Mouse (Mus musculus) liver, embryonic 16.5 days (tissue): ENCODE results near the gene Tbc1d16. TPM values are rescaled to one million over a fixed set of nuclear protein-coding genes. Genes with fewer than 3 reads are reported as not detected.

Experiments
- ATAC-seq: fragments of 200-750 bp; cut with Nextera tagmentation; 2 replicates; pipeline ENCODE4 v1.8.0; 2017; ENCODE audit warnings: low read depth, mild to moderate bottlenecking, moderate number of reproducible peaks, moderate library complexity
- H3K27ac ChIP-seq: fragments of 300-500 bp; sonication (generic); 2 replicates; pipeline ENCODE4 v1.5.1; 2014; ENCODE audit warnings: mild to moderate bottlenecking, low read length
- H3K27me3 ChIP-seq: fragments of 300-500 bp; sonication (generic); 2 replicates; pipeline ENCODE4 v1.6.1; 2014; ENCODE audit warnings: low read depth, low read length, mixed read lengths; ENCODE audit not compliant: control insufficient read depth, insufficient read depth
- H3K36me3 ChIP-seq: fragments of 300-500 bp; sonication (generic); 2 replicates; pipeline ENCODE4 v1.6.1; 2014; ENCODE audit warnings: mild to moderate bottlenecking; ENCODE audit not compliant: control insufficient read depth, insufficient read depth
- H3K4me1 ChIP-seq: fragments of 300-500 bp; sonication (generic); 2 replicates; pipeline ENCODE4 v1.6.1; 2014; ENCODE audit warnings: low read depth, low read length, mixed read lengths; ENCODE audit not compliant: control insufficient read depth
- H3K4me2 ChIP-seq: fragments of 300-500 bp; sonication (generic); 2 replicates; pipeline ENCODE4 v1.6.1; 2014; ENCODE audit warnings: low read depth, low read length, mixed read lengths
- H3K4me3 ChIP-seq: fragments of 300-500 bp; sonication (generic); 2 replicates; pipeline ENCODE4 v1.5.1; 2014; ENCODE audit warnings: low read depth, mild to moderate bottlenecking, low read length
- H3K9ac ChIP-seq: fragments of 300-500 bp; sonication (generic); 2 replicates; pipeline ENCODE4 v1.6.1; 2014; ENCODE audit warnings: low read depth, low read length
- H3K9me3 ChIP-seq: fragments of 300-500 bp; sonication (generic); replicated peaks from 2 replicates; pipeline ENCODE4 v1.6.1; 2016; ENCODE audit warnings: low read length; ENCODE audit not compliant: control insufficient read depth
- WGBS: fragments of 180-500 bp; shearing (Covaris S2); extraction: QIAGEN DNeasy Blood & Tissue Kit; methylation state at CpG from one replicate; pipeline ENCODE4 v1.1.7; 2014; ENCODE audit not compliant: insufficient replicate concordance; 5-methylcytosine and 5-hydroxymethylcytosine counted together
- polyA plus RNA-seq: library from polyadenylated mRNA; unstranded; fragments of >200 nt; fragmentation: Nextera tagmentation; extraction: Ambion mirVana; gene quantifications from 2 replicates; pipeline ENCODE4 v1.2.1, GENCODE M21; 2015

The Tbc1d16 gene
- polyA plus RNA-seq, 1 experiment from 2014 or later: 1.8 TPM

GRCm38 (mm10) chr11:119125929-119126861 lies 102.1 kb downstream of the Tbc1d16 start:
- Histone ChIP-seq H3K4me3 (no peak overlapping the region), H3K9me3 (no peaks in the 10 kb centered on the region), H3K27me3 (peaks cover 4% of the 10 kb centered on the region), H3K9ac (0 out of 2 replicates have a peak overlapping the region, but pooled peaks have one; percentile 14), H3K4me1 (peaks cover 18% of the 10 kb centered on the region), H3K4me2 (peak overlapping the region; percentile 21; the same call in 1 of the 2 replicates), H3K36me3 (no peaks in the 10 kb centered on the region), H3K27ac (peak overlapping the region; percentile 49)
- WGBS: 26% methylated on average over 23 of the region's 23 CpGs
- peak; percentile 86 for ATAC-seq

- H3K4me1 ChIP-seq: peaks cover 18% of the 10 kb centered on the region
- H3K4me3 ChIP-seq: no peak overlapping the region
- ATAC-seq: no peak
- no peaks in the 10 kb centered on the region; the same call in 1 of the 2 replicates for H3K27me3 ChIP-seq
- H3K36me3 ChIP-seq: no peaks in the 10 kb centered on the region
- no peak overlapping the region for H3K4me2 ChIP-seq
- WGBS: 76% methylated on average over 6 of the region's 6 CpGs
- no peaks in the 10 kb centered on the region for H3K9me3 ChIP-seq
- H3K27ac ChIP-seq: no peak overlapping the region
- H3K9ac ChIP-seq: no peak overlapping the region
These were observed 103.8 kb downstream of the Tbc1d16 start for GRCm38 (mm10) chr11:119124536-119124935.

GRCm38 (mm10) chr11:119123522-119124319 lies 104.6 kb downstream of the Tbc1d16 start:
- Histone ChIP-seq H3K4me2 (no peak overlapping the region), H3K36me3 (no peaks in the 10 kb centered on the region), H3K27ac (no peak overlapping the region), H3K4me3 (no peak overlapping the region), H3K27me3 (no peaks in the 10 kb centered on the region), H3K9me3 (no peaks in the 10 kb centered on the region), H3K9ac (no peak overlapping the region), H3K4me1 (peaks cover 18% of the 10 kb centered on the region)
- 42% methylated on average over 5 of the region's 5 CpGs for WGBS
- no peak for ATAC-seq

GRCm38 (mm10) chr11:119122396-119122795 lies 105.9 kb downstream of the Tbc1d16 start:
- H3K36me3 ChIP-seq: no peaks in the 10 kb centered on the region
- no peak overlapping the region for H3K9ac ChIP-seq
- no peak overlapping the region for H3K4me3 ChIP-seq
- H3K27me3 ChIP-seq: no peaks in the 10 kb centered on the region
- ATAC-seq: no peak
- no peak overlapping the region; the same call in none of the 2 replicates for H3K27ac ChIP-seq
- WGBS: 44% methylated on average over 5 of the region's 5 CpGs
- no peaks in the 10 kb centered on the region for H3K9me3 ChIP-seq
- H3K4me1 ChIP-seq: peaks cover 14% of the 10 kb centered on the region
- H3K4me2 ChIP-seq: no peak overlapping the region

GRCm38 (mm10) chr11:119118905-119119304 lies 109.4 kb downstream of the Tbc1d16 start:
- no peak overlapping the region for H3K4me2 ChIP-seq
- WGBS: 42% methylated on average over 7 of the region's 7 CpGs
- H3K4me1 ChIP-seq: peaks cover 2% of the 10 kb centered on the region
- no peaks in the 10 kb centered on the region for H3K36me3 ChIP-seq
- no peak overlapping the region for H3K27ac ChIP-seq
- no peak for ATAC-seq
- H3K4me3 ChIP-seq: no peak overlapping the region
- no peaks in the 10 kb centered on the region for H3K27me3 ChIP-seq
- no peaks in the 10 kb centered on the region for H3K9me3 ChIP-seq
- H3K9ac ChIP-seq: no peak overlapping the region

GRCm38 (mm10) chr11:119117945-119118344 lies 110.4 kb downstream of the Tbc1d16 start:
- H3K4me2 ChIP-seq: no peak overlapping the region
- WGBS: 45% methylated on average over 7 of the region's 7 CpGs
- peaks cover 2% of the 10 kb centered on the region for H3K4me1 ChIP-seq
- H3K36me3 ChIP-seq: no peaks in the 10 kb centered on the region
- H3K27ac ChIP-seq: no peak overlapping the region
- H3K9me3 ChIP-seq: no peaks in the 10 kb centered on the region
- H3K4me3 ChIP-seq: no peak overlapping the region
- no peak for ATAC-seq
- no peak overlapping the region for H3K9ac ChIP-seq
- H3K27me3 ChIP-seq: no peaks in the 10 kb centered on the region

GRCm38 (mm10) chr11:119116992-119117391 lies 111.3 kb downstream of the Tbc1d16 start:
- Histone ChIP-seq H3K36me3 (no peaks in the 10 kb centered on the region), H3K27me3 (no peaks in the 10 kb centered on the region), H3K9ac (no peak overlapping the region), H3K4me2 (no peak overlapping the region), H3K27ac (no peak overlapping the region), H3K9me3 (no peaks in the 10 kb centered on the region), H3K4me3 (no peak overlapping the region), H3K4me1 (peaks cover 2% of the 10 kb centered on the region)
- 39% methylated on average over 4 of the region's 4 CpGs for WGBS
- ATAC-seq: no peak

GRCm38 (mm10) chr11:119112721-119113120 lies 115.6 kb downstream of the Tbc1d16 start:
- Histone ChIP-seq H3K9ac (no peak overlapping the region), H3K4me3 (no peak overlapping the region), H3K27ac (no peak overlapping the region), H3K9me3 (no peaks in the 10 kb centered on the region), H3K4me1 (no peaks in the 10 kb centered on the region; the same call in 1 of the 2 replicates), H3K4me2 (no peak overlapping the region), H3K27me3 (no peaks in the 10 kb centered on the region), H3K36me3 (no peaks in the 10 kb centered on the region)
- ATAC-seq: no peak
